Mouse (Mus musculus) right cerebral cortex, postnatal 25 days (tissue): ENCODE results near the gene Gm10271.
A peak's percentile ranks its signal among the peaks of the same experiment; 100 is the strongest.

ENCODE experiments used
- DNase-seq: peaks from one replicate; pipeline ENCODE4 v3.0.0; 2022

Gm10271 gene

GRCm38 (mm10) chr10:116972509-116972908, at the start of gene Gm10271:
Gene Gm10271 (minus strand): TSS chr10:116972609.
- DNase-seq = no peak

- DNase-seq = no peak
Observed at GRCm38 (mm10) chr10:117021020-117021754, 48.8 kb upstream of the Gm10271 start.

GRCm38 (mm10) chr10:117018281-117018840, 46.0 kb upstream of the Gm10271 start:
- DNase-seq = no peak

GRCm38 (mm10) chr10:117014565-117014964, 42.2 kb upstream of the Gm10271 start:
- DNase-seq = no peak

- DNase-seq = peak; percentile 42
Observed at GRCm38 (mm10) chr10:117013689-117014390, 41.4 kb upstream of the Gm10271 start.

GRCm38 (mm10) chr10:117011047-117011446, 38.6 kb upstream of the Gm10271 start:
- DNase-seq = no peak

- no peak for DNase-seq
Observed at GRCm38 (mm10) chr10:117009691-117010090, 37.3 kb upstream of the Gm10271 start.

- DNase-seq = no peak
Observed at GRCm38 (mm10) chr10:117005707-117006464, 33.5 kb upstream of the Gm10271 start.

- DNase-seq = no peak
Observed at GRCm38 (mm10) chr10:117004695-117005094, 32.3 kb upstream of the Gm10271 start.

- no peak for DNase-seq
Observed at GRCm38 (mm10) chr10:117000975-117001374, 28.6 kb upstream of the Gm10271 start.

GRCm38 (mm10) chr10:116998716-116999455, 26.5 kb upstream of the Gm10271 start:
- DNase-seq = no peak

- no peak for DNase-seq
Observed at GRCm38 (mm10) chr10:116996236-116996600, 23.8 kb upstream of the Gm10271 start.

GRCm38 (mm10) chr10:116995584-116996235, 23.3 kb upstream of the Gm10271 start:
- no peak for DNase-seq

GRCm38 (mm10) chr10:116995162-116995561, 22.8 kb upstream of the Gm10271 start:
- DNase-seq = no peak

GRCm38 (mm10) chr10:116993971-116994370, 21.6 kb upstream of the Gm10271 start:
- DNase-seq = no peak

GRCm38 (mm10) chr10:116986264-116987082, 14.1 kb upstream of the Gm10271 start, which contains the start of gene Best3:
Gene Best3 (plus strand): TSS chr10:116986314.
- DNase-seq = no peak

- DNase-seq = no peak
Observed at GRCm38 (mm10) chr10:116984836-116985235, 12.4 kb upstream of the Gm10271 start.

GRCm38 (mm10) chr10:116982526-116982925, 10.1 kb upstream of the Gm10271 start:
- no peak for DNase-seq

GRCm38 (mm10) chr10:116980888-116981287, 8.5 kb upstream of the Gm10271 start:
- DNase-seq = no peak

GRCm38 (mm10) chr10:116980273-116980672, 7.9 kb upstream of the Gm10271 start:
- no peak for DNase-seq

- DNase-seq = no peak
Observed at GRCm38 (mm10) chr10:116978841-116979240, 6.4 kb upstream of the Gm10271 start.
